Mouse (Mus musculus) stomach, postnatal 0 days (tissue): ENCODE data around the gene Pde4c. TPM values are rescaled to one million over a fixed set of nuclear protein-coding genes. Genes with fewer than 3 reads are reported as not detected.

Source experiments
- ATAC-seq: fragments of 200-750 bp; cut with Nextera tagmentation; 2 replicates; pipeline ENCODE4 v1.8.0; 2017; ENCODE audit not compliant: low FRiP score, low TSS enrichment
- DNase-seq: peaks from one replicate; pipeline ENCODE4 v3.0.0-alpha.2; 2016; ENCODE audit warnings: low spot score
- H3K27ac ChIP-seq: fragments of 300-500 bp; sonication (generic); replicated peaks from 2 replicates; pipeline ENCODE4 v1.5.1; 2014; ENCODE audit warnings: mild to moderate bottlenecking, control low read depth
- H3K27me3 ChIP-seq: fragments of 300-500 bp; sonication (generic); 2 replicates; pipeline ENCODE4 v1.6.1; 2014; ENCODE audit warnings: low read length; ENCODE audit not compliant: control insufficient read depth, insufficient read depth
- H3K36me3 ChIP-seq: fragments of 300-500 bp; sonication (generic); 2 replicates; pipeline ENCODE4 v1.6.1; 2014; ENCODE audit warnings: low read length, mixed read lengths; ENCODE audit not compliant: control insufficient read depth, insufficient read depth
- H3K4me1 ChIP-seq: fragments of 300-500 bp; sonication (generic); replicated peaks from 2 replicates; pipeline ENCODE4 v1.6.1; 2014; ENCODE audit warnings: antibody characterized with exemption; ENCODE audit not compliant: control insufficient read depth, insufficient read depth
- H3K4me2 ChIP-seq: fragments of 300-500 bp; sonication (generic); replicated peaks from 2 replicates; pipeline ENCODE4 v1.6.1; 2014; ENCODE audit warnings: low read depth, mild to moderate bottlenecking, control low read depth, moderate library complexity
- H3K4me3 ChIP-seq: fragments of 300-500 bp; sonication (generic); 2 replicates; pipeline ENCODE4 v1.5.1; 2014; ENCODE audit warnings: low read depth, low read length, control low read depth
- H3K9ac ChIP-seq: fragments of 300-500 bp; sonication (generic); 2 replicates; pipeline ENCODE4 v1.6.1; 2014; ENCODE audit warnings: mild to moderate bottlenecking, low read length, control low read depth, mixed read lengths
- H3K9me3 ChIP-seq: fragments of 300-500 bp; sonication (generic); 2 replicates; pipeline ENCODE4 v1.6.1; 2016; ENCODE audit warnings: low read length; ENCODE audit not compliant: control insufficient read depth
- CTCF ChIP-seq: IDR thresholded peaks from 2 replicates; pipeline ENCODE4 v1.5.1; 2016; ENCODE audit warnings: antibody characterized with exemption, low read depth, mild to moderate bottlenecking, moderate library complexity
- EP300 ChIP-seq: optimal IDR thresholded peaks from 2 replicates; pipeline ENCODE3; 2016; ENCODE audit warnings: antibody characterized with exemption
- WGBS: fragments of 180-500 bp; shearing (Covaris S2); extraction: QIAGEN DNeasy Blood & Tissue Kit; methylation state at CpG from one replicate; pipeline ENCODE4 v1.1.7; 2014; 5-methylcytosine and 5-hydroxymethylcytosine counted together
- polyA plus RNA-seq: library from polyadenylated mRNA; unstranded; fragments of >200 nt; fragmentation: Nextera tagmentation; extraction: Ambion mirVana; gene quantifications from 2 replicates; pipeline ENCODE4 v1.2.1, GENCODE M21; 2015

The Pde4c gene
- polyA plus RNA-seq, 1 experiment from 2014 or later = 0.27 TPM

DNA sequence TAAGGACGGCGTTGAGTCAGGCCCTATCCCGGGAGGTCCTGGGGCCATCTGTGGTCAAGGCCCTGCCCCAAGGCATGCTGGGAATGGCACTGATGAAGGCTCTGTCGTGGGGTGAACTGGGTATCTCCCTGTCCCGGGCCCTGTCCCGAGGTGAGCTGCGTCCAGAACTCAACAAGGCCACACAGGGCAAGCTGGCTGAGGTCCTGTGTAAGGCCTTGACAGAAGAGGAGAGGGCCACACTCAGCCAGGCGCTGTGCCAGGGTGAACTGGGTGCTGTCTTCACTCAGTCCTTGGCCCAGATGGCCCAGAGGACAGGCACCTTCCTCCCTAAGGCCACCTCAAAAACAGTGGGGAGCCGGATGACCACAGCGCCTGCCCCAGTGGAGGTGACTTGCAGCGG is 12.5 kb upstream of the Pde4c start:
- no peaks in the 10 kb centered on the region for H3K4me1 ChIP-seq
- no peaks in the 10 kb centered on the region for H3K36me3 ChIP-seq
- TF ChIP-seq EP300 (no peak), CTCF (no peak)
- no peak overlapping the region for H3K27ac ChIP-seq
- no peak for ATAC-seq
- H3K9me3 ChIP-seq = no peaks in the 10 kb centered on the region
- no peak overlapping the region for H3K9ac ChIP-seq
- no peak for DNase-seq
- H3K4me3 ChIP-seq = no peak overlapping the region
- H3K4me2 ChIP-seq = no peak overlapping the region
- no peaks in the 10 kb centered on the region for H3K27me3 ChIP-seq
- WGBS = 86% methylated on average over 11 of the region's 11 CpGs

DNA sequence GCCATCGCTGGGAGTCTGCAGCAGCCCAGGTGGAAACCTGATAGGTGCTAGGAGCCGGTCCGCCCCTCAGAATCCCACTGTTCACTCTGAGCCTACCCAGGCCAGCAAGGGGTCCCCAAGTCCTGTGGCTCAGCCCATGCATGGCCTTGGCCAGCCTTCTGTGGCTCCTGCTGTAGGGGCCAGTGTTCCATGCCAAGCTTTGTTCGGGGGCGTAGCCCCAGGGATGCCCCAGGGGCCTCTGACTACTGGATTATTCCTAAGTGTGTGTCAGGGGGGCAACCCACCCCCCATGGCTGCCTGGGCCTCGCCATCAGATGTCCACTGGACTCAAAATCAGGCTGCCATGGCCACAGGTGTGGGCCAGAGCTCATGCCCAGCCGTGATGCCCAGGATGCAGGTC is 9.5 kb upstream of the Pde4c start:
- Histone ChIP-seq H3K4me3 (no peak overlapping the region), H3K27me3 (no peaks in the 10 kb centered on the region), H3K36me3 (no peaks in the 10 kb centered on the region), H3K4me1 (no peaks in the 10 kb centered on the region), H3K27ac (no peak overlapping the region), H3K9me3 (no peaks in the 10 kb centered on the region), H3K9ac (no peak overlapping the region), H3K4me2 (no peak overlapping the region)
- DNase-seq = no peak
- WGBS = 87% methylated on average over 7 of the region's 7 CpGs
- no peak for TF ChIP-seq CTCF
- no peak for ATAC-seq

DNA sequence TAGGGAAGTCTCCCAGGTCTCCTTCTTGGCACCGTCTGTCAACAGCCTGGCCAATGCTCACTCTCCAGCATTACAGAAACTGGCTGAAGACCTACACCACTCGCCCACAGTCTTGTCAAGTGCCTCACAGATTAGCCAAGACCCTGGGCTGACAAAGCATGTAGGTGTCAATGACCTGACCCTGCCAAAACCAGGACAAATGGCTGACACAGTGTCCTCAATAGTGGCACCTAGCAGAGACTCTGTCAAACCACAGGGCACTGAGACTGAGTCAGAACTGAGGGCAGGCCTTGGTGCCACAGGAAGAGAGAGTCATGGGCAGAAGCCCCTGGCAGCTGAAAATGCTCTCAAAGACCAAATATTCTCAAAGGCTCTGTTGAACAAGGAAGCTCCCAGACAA is 8.4 kb upstream of the Pde4c start:
- no peaks in the 10 kb centered on the region for H3K4me1 ChIP-seq
- H3K27me3 ChIP-seq = no peaks in the 10 kb centered on the region
- H3K4me3 ChIP-seq = no peak overlapping the region
- H3K9ac ChIP-seq = no peak overlapping the region
- H3K4me2 ChIP-seq = no peak overlapping the region
- H3K27ac ChIP-seq = no peak overlapping the region
- no peaks in the 10 kb centered on the region for H3K9me3 ChIP-seq
- peak; percentile 12 for DNase-seq
- no peak for TF ChIP-seq CTCF
- TF ChIP-seq EP300 = no peak
- WGBS = 46% methylated on average over 2 of the region's 2 CpGs
- H3K36me3 ChIP-seq = no peaks in the 10 kb centered on the region
- ATAC-seq = no peak

DNA sequence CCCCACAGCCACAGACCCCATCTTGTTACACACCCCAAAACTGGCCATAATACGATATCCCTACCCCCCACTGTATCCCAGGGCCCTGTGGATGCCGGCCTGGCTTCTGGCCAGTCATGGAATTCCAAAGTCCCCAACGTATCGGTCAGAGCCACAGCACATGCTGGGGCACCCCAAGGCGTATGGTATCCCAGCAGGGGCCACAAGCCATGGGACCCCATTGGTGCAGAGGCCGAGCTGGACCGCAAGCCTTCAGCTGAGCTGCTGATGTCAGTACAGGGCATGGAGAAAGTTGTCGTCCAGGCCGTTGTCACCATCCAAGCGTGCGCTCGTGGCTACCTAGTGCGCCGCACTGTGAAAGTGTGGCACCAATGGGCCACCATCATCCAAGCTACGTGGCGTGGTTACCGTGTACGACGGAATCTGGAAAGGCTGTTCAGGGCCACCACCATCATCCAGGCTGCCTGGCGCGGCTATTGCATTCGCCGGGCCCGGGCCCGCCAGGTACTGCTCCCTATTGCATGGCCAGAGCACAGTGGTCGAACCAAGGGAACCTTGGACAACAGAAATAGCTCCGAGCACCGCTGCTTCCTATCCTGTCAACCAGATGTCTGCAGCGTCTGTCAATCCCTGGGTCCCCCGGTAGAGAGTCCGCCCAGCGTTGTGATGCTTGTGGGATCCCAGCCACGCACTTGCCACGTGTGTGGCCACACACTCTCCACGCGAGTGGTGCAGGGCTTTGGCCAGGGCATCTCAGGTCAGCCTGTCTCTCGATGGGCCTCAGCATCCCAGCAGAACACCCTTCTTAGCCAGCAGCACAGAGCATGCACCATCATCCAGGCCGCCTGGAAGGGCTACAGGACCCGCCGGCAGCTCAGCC is 6.8 kb upstream of the Pde4c start:
- H3K27me3 ChIP-seq = no peaks in the 10 kb centered on the region
- no peaks in the 10 kb centered on the region for H3K4me1 ChIP-seq
- no peak overlapping the region for H3K27ac ChIP-seq
- ATAC-seq (no peak), DNase-seq (peak; percentile 12)
- TF ChIP-seq EP300 (no peak), CTCF (no peak)
- H3K9ac ChIP-seq = no peak overlapping the region
- no peaks in the 10 kb centered on the region for H3K36me3 ChIP-seq
- H3K4me2 ChIP-seq = no peak overlapping the region
- 83% methylated on average over 40 of the region's 40 CpGs for WGBS
- H3K9me3 ChIP-seq = no peaks in the 10 kb centered on the region
- H3K4me3 ChIP-seq = no peak overlapping the region

DNA sequence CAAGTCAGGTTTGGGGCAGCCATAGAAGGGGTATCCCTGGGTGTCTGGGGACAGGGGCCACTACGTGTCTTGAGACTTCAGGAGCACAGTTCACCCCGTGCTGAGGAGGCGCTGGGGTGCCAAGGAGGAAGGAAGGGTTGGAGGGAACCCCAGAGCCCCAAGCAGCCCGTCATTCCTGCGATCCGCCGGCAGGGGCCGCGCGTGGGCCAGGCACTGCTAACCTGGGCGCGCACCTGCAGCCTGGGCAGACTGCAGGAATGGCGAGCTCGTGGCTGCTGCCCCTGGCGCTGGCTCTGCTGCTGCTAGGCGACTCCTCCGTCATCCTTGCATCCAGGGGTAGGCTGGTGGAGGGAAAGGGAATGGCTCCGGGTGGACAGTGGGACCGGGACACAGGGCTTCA is 5.2 kb upstream of the Pde4c start, which contains the start of gene Gm3336:
Gm3336 (plus strand) TSS at position 247 of the 400 bp plus-strand sequence.
- Histone ChIP-seq H3K9me3 (no peaks in the 10 kb centered on the region), H3K27me3 (no peaks in the 10 kb centered on the region), H3K36me3 (no peaks in the 10 kb centered on the region), H3K4me2 (no peak within 1 kb of the TSS), H3K4me1 (no peaks in the 10 kb centered on the region), H3K4me3 (no peak within 1 kb of the TSS), H3K9ac (no peak within 1 kb of the TSS), H3K27ac (peak within 1 kb of the TSS; percentile 53)
- ATAC-seq = peak; percentile 55
- TF ChIP-seq EP300 (no peak), CTCF (peak; percentile 91)
- WGBS = 4% methylated on average over 19 of the region's 19 CpGs
- DNase-seq = peak; percentile 83

DNA sequence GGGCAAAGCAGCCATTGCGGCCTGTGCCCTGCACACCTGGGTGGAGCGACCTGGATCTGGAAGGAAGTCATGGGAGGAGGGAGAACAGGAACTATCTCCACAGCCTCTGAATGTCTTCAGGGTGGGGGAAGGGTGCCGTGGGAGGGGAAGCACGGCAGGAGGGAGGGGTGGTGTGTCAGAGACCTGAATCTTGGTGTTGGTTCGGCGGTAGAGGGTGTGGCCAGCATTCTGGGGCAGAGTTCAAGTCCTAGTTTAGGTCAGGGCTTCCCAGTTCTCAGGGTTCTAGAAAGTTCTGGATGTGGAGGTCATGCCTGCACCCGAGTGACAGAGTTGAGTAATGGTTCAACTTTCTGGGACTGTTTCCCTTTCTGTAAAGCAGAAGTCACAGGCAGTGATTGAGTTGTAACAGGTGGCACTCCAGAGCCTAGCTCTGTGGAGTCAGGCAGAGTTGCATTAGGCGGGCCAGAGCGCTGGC is 3.7 kb upstream of the Pde4c start:
- H3K4me1 ChIP-seq = no peaks in the 10 kb centered on the region
- H3K4me3 ChIP-seq = no peak overlapping the region
- H3K36me3 ChIP-seq = no peaks in the 10 kb centered on the region
- H3K27ac ChIP-seq = peak overlapping the region; percentile 69
- H3K9ac ChIP-seq = no peak overlapping the region; the same call in 1 of the 2 replicates
- no peak overlapping the region for H3K4me2 ChIP-seq
- H3K27me3 ChIP-seq = no peaks in the 10 kb centered on the region
- DNase-seq (peak; percentile 78), ATAC-seq (peak; percentile 79)
- no peaks in the 10 kb centered on the region for H3K9me3 ChIP-seq
- no peak for TF ChIP-seq EP300
- TF ChIP-seq CTCF = no peak
- WGBS = 44% methylated on average over 9 of the region's 9 CpGs
